Mouse (Mus musculus) G1E (cell line): ENCODE results near the gene Pde4d.

Source experiments
- CTCF ChIP-seq: IDR thresholded peaks from 2 replicates; pipeline ENCODE4 v1.5.1; 2012; ENCODE audit warnings: low read depth, low read length, inconsistent platforms, mixed read lengths
- TAL1 ChIP-seq: conservative IDR thresholded peaks from 2 replicates; pipeline ENCODE4 v1.6.1; 2012; ENCODE audit warnings: low read depth, low read length, inconsistent platforms, mixed read lengths

GRCm38 (mm10) chr13:109648311-109648710, 1198.6 kb downstream of the Pde4d start:
- TF ChIP-seq CTCF (no peak), TAL1 (no peak)
